Mouse (Mus musculus): ENCODE data around the gene Ppara.

Gene Ppara

GRCm38 (mm10) chr15:85734571-85735033 lies at the start of gene Ppara:
Ppara (plus strand) TSS chr15:85734983.
- no peak for DNase-seq (ENCODE audit: low spot score)

GRCm38 (mm10) chr15:85686641-85687395 lies 48.0 kb upstream of the Ppara start:
- no peak for DNase-seq (ENCODE audit: low spot score)

DNA sequence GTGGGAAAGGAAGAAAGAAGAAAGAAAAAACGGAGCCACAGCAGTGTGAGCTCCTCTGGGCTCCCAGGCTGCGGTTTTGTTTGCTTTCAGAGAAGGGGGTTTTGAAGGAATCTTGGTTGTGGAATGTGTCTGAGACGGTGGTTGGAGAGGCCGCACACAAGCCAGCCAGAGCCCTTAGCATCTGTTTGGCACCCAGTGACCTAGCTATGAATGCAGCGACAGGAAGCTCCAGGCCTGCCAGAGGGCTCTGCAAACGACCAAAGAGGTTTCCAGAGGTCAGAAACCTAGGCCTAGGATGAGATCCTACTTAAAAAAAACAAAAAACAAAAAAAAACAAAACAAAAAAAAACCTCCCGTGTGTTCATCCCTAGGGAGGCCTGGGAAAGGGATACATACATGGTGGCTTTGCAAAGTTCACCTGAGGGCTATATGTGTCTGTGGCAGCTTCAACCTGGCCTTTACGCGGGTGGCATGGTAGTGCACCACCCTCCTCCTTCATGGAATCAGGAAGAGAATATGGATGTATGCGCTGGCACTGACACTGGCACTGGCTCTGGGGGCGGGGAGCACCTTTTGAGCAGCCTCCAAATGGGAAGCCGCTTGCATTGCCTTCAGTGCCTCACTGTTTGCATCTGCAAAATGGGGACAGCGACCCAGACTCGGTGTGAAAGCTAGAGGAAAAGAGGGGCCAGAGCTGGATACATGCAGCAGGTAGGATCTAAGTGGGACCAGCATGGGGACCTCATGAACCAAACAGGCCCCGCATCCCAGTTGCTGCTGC lies 47.0 kb upstream of the Ppara start:
- DNase-seq (ENCODE audit: low spot score): no peak

GRCm38 (mm10) chr15:85688734-85689133 lies 46.0 kb upstream of the Ppara start:
- DNase-seq (ENCODE audit: low spot score): no peak

DNA sequence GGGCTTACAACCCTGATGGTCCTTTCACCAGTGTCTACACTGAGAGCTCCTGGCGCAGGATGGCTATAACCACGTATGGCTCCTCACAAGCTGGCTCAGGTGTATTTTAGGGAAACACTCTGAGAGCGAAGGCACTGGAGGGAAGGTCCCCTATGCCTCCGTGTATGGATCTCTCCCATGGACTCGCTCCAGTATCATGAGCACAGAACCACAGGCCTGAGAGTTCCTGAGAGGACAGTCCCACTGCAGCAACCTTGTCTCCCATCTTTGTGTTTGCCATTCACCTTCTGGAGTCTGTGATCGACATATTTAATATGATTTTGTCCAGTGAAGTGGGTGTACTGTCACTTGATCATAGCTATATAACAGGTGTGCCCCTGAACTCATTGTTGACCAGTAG lies 45.3 kb upstream of the Ppara start:
- DNase-seq (ENCODE audit: low spot score): no peak

GRCm38 (mm10) chr15:85690058-85690457 lies 44.7 kb upstream of the Ppara start:
- DNase-seq (ENCODE audit: low spot score): no peak

GRCm38 (mm10) chr15:85690875-85691274 lies 43.9 kb upstream of the Ppara start:
- DNase-seq (ENCODE audit: low spot score): no peak

- DNase-seq (ENCODE audit: low spot score): no peak
These were observed 41.7 kb upstream of the Ppara start for GRCm38 (mm10) chr15:85693115-85693514.

DNA sequence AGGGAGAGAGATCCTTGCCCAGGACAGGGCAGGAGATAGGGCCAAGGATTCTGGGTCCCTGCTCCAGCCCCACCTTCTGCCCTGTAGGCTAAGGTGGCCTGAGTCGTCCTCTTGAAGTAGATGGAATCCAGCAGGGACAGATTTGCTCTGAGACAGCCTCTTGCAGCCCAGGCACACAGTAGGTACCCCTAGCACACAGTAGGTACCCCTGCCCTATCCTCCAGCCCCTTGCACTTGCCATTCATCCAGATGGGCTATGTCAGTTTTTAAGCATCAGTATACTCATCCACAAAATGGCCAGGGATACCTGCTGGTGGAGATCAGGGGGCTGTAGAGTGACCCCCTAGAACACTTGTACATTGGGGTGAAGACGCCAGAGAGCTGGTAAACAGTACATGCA lies 41.0 kb upstream of the Ppara start:
- DNase-seq (ENCODE audit: low spot score): no peak

GRCm38 (mm10) chr15:85694379-85694778 lies 40.4 kb upstream of the Ppara start:
- no peak for DNase-seq (ENCODE audit: low spot score)

- no peak for DNase-seq (ENCODE audit: low spot score)
These were observed 39.5 kb upstream of the Ppara start for GRCm38 (mm10) chr15:85695304-85695703.

- DNase-seq (ENCODE audit: low spot score): no peak
These were observed 36.3 kb upstream of the Ppara start for GRCm38 (mm10) chr15:85698345-85699034.

DNA sequence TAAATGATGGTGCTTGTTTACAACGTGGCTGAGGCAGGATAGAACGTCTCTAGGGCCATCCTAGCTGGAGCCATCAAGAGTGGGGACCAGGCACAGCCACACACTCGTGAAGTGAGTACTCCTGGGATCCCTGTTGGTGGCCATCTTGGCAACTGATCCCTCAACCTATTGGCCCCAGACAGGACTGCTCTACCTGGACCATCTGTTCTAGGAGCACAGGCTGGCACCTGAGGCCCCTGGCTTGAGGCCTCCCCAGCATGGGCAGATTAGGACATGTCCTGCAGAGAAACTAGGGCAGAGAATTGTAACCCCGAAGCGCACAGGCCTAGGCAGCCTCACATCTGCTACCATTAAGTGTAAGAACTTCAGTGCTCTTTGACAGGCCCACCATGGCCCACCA lies 35.3 kb upstream of the Ppara start:
- DNase-seq (ENCODE audit: low spot score): no peak

GRCm38 (mm10) chr15:85699862-85700501 lies 34.8 kb upstream of the Ppara start:
- DNase-seq (ENCODE audit: low spot score): no peak

GRCm38 (mm10) chr15:85700716-85701115 lies 34.1 kb upstream of the Ppara start:
- no peak for DNase-seq (ENCODE audit: low spot score)

- no peak for DNase-seq (ENCODE audit: low spot score)
These were observed 33.5 kb upstream of the Ppara start for GRCm38 (mm10) chr15:85701128-85701930.

DNA sequence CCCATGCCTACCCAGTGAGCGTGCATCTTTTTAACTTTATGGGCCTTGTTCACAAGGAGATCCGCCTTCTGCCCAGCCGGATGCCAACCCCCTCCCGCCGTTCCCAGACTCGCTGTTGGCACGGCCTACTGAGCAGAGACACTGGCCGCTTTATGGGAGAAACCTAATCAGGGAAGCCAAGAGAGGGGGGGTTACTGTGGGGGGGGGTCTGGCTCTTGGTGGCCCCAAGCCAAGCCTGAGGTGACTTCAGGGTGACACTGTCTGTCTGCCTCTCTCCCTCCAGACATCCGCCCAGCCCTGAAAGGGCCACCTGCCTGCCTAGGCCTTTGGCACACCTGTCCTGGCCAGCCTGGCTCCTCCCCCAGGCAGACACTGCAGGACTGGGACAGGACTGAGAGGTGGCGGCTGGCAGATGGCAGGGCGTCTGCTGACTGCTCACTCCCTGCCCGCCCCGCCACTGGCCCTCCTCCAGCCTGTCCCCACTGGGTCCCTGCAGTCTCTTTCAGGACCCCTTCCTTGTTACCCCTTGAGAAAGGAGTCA lies 32.3 kb upstream of the Ppara start:
- no peak for DNase-seq (ENCODE audit: low spot score)

GRCm38 (mm10) chr15:85703194-85703641 lies 31.6 kb upstream of the Ppara start:
- no peak for DNase-seq (ENCODE audit: low spot score)

- DNase-seq (ENCODE audit: low spot score): no peak
These were observed 30.9 kb upstream of the Ppara start for GRCm38 (mm10) chr15:85703858-85704257.

DNA sequence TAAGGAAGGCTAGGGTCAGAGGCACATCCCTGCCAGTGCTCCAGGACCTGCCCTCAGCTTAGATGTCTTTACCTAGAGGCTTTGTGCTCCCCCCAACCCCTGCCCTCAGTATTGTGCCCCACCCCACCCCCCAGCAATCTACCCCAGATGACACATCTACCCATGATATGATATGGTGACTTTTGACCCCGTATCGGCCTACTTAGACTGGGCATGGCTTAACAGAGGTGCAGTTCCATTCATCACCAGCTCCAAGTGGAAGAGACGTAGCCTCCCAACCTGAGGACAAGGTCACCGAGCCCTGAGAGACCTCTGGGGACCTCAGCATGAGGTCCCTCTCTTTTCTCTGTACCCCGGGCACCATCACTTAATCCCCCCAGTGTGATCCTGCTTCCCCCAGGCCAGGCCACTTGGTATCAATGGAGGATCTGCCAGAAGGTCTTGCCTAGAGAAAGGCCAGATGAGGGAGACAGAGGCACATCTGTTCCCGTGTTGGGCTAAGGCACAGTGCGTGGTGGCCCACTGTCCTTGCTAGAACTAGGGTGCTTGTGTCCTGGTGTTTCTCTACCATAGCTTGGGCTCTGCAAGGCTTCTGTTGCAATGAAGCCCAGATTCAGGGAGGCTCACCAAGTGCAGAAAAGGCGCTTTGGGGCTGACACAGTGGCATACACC lies 30.3 kb upstream of the Ppara start:
- no peak for DNase-seq (ENCODE audit: low spot score)
